Mouse (Mus musculus) limb, embryonic 11.5 days (tissue): ENCODE measurements around the gene Cry1. TPM values are rescaled to one million over a fixed set of nuclear protein-coding genes. Genes with fewer than 3 reads are reported as not detected.

Experiments used
- ATAC-seq: fragments of 200-750 bp; cut with Nextera tagmentation; 2 replicates; pipeline ENCODE4 v1.8.0; 2017; ENCODE audit warnings: low read depth; ENCODE audit not compliant: insufficient number of reproducible peaks, low FRiP score, low TSS enrichment
- DNase-seq: peaks from one replicate; pipeline ENCODE4 v3.0.0-alpha.2; 2015; ENCODE audit warnings: low spot score
- H3K27ac ChIP-seq: fragments of 300-500 bp; sonication (generic); replicated peaks from 2 replicates; pipeline ENCODE4 v1.5.1; 2014; ENCODE audit warnings: low read depth, mild to moderate bottlenecking, low read length
- H3K27me3 ChIP-seq: fragments of 300-500 bp; sonication (generic); 2 replicates; pipeline ENCODE4 v1.6.1; 2014; ENCODE audit warnings: mild to moderate bottlenecking, low read length, mixed read lengths; ENCODE audit not compliant: control insufficient read depth, insufficient read depth
- H3K36me3 ChIP-seq: fragments of 300-500 bp; sonication (generic); 2 replicates; pipeline ENCODE4 v1.6.1; 2014; ENCODE audit warnings: mild to moderate bottlenecking, low read length, moderate library complexity, mixed read lengths; ENCODE audit not compliant: control insufficient read depth, insufficient read depth
- H3K4me1 ChIP-seq: fragments of 300-500 bp; sonication (generic); 2 replicates; pipeline ENCODE4 v1.6.1; 2014; ENCODE audit warnings: low read length, mixed read lengths; ENCODE audit not compliant: control insufficient read depth, insufficient read depth
- H3K4me2 ChIP-seq: fragments of 300-500 bp; sonication (generic); 2 replicates; pipeline ENCODE4 v1.6.1; 2014; ENCODE audit warnings: low read depth, mild to moderate bottlenecking, moderate library complexity; ENCODE audit not compliant: severe bottlenecking
- H3K4me3 ChIP-seq: fragments of 300-500 bp; sonication (generic); 2 replicates; pipeline ENCODE4 v1.5.1; 2014; ENCODE audit warnings: low read depth, low read length
- H3K9ac ChIP-seq: fragments of 300-500 bp; sonication (generic); 2 replicates; pipeline ENCODE4 v1.6.1; 2014; ENCODE audit warnings: mild to moderate bottlenecking, low read length
- H3K9me3 ChIP-seq: fragments of 300-500 bp; sonication (generic); 2 replicates; pipeline ENCODE4 v1.6.1; 2016; ENCODE audit warnings: low read length; ENCODE audit not compliant: control insufficient read depth
- WGBS: fragments of 180-500 bp; shearing (Covaris S2); extraction: QIAGEN DNeasy Blood & Tissue Kit; methylation state at CpG from one replicate; pipeline ENCODE4 v1.1.7; 2014; 5-methylcytosine and 5-hydroxymethylcytosine counted together
- polyA plus RNA-seq: library from polyadenylated mRNA; unstranded; fragments of >200 nt; fragmentation: Nextera tagmentation; extraction: Ambion mirVana; gene quantifications from 2 replicates; pipeline ENCODE4 v1.2.1, GENCODE M21; 2014

Gene Cry1
- polyA plus RNA-seq, 1 experiment from 2014 or later, result 37.4 TPM

GRCm38 (mm10) chr10:85183619-85184018, 1.2 kb downstream of the Cry1 start:
- no peaks in the 10 kb centered on the region for H3K27me3 ChIP-seq
- H3K4me1 ChIP-seq, result no peaks in the 10 kb centered on the region; the same call in 1 of the 2 replicates
- H3K27ac ChIP-seq, result no peak overlapping the region
- ATAC-seq (no peak), DNase-seq (peak; percentile 43)
- no peak overlapping the region for H3K9ac ChIP-seq
- H3K4me3 ChIP-seq, result peak overlapping the region; percentile 83
- no peaks in the 10 kb centered on the region for H3K9me3 ChIP-seq
- peak overlapping the region; percentile 97 for H3K4me2 ChIP-seq
- no peaks in the 10 kb centered on the region for H3K36me3 ChIP-seq
- WGBS, result 4% methylated on average over 11 of the region's 11 CpGs

GRCm38 (mm10) chr10:85182766-85183165, 2.1 kb downstream of the Cry1 start:
- H3K4me2 ChIP-seq, result no peak overlapping the region
- no peaks in the 10 kb centered on the region for H3K36me3 ChIP-seq
- no peaks in the 10 kb centered on the region; the same call in 1 of the 2 replicates for H3K4me1 ChIP-seq
- DNase-seq (no peak), ATAC-seq (no peak)
- H3K27me3 ChIP-seq, result no peaks in the 10 kb centered on the region
- no peak overlapping the region for H3K27ac ChIP-seq
- no peak overlapping the region for H3K9ac ChIP-seq
- H3K4me3 ChIP-seq, result no peak overlapping the region
- 89% methylated on average over 10 of the region's 10 CpGs for WGBS
- no peaks in the 10 kb centered on the region for H3K9me3 ChIP-seq

- ATAC-seq, result no peak
- no peaks in the 10 kb centered on the region for H3K27me3 ChIP-seq
- no peak overlapping the region for H3K27ac ChIP-seq
- no peaks in the 10 kb centered on the region for H3K4me1 ChIP-seq
- no peaks in the 10 kb centered on the region for H3K36me3 ChIP-seq
- H3K9ac ChIP-seq, result no peak overlapping the region
- WGBS, result 90% methylated on average over 2 of the region's 2 CpGs
- H3K4me2 ChIP-seq, result no peak overlapping the region
- DNase-seq, result no peak
- no peaks in the 10 kb centered on the region for H3K9me3 ChIP-seq
- H3K4me3 ChIP-seq, result no peak overlapping the region
Observed at GRCm38 (mm10) chr10:85176640-85177039, 8.2 kb downstream of the Cry1 start.

- no peak for ATAC-seq
Observed at GRCm38 (mm10) chr10:85165306-85165705, 19.6 kb downstream of the Cry1 start.

DNA sequence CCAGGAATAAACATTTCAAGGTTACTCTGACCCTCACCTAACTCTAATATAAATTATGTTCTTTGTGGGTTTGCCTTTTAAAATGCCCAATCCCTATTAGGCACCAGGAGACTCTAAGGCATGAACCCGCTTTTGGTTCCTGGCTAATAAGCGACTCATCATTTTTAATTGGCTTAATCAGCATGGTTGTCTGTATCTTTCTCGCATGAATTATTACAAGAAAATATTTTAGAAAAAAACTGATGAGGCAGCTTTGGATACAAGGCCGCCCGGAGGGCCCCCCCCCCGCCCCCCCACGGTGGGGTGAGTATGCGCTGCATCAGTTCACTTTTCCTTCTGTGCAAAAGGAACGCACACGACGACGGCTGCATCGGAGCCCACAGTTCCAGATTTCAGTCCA, 20.1 kb downstream of the Cry1 start:
- H3K9ac ChIP-seq, result no peak overlapping the region

More at GRCm38 (mm10) chr10:85165306-85165705, 19.6 kb downstream of the Cry1 start:
- Histone ChIP-seq H3K4me2 (no peak overlapping the region), H3K27ac (no peak overlapping the region), H3K9ac (no peak overlapping the region), H3K9me3 (no peaks in the 10 kb centered on the region), H3K27me3 (no peaks in the 10 kb centered on the region), H3K36me3 (no peaks in the 10 kb centered on the region), H3K4me1 (no peaks in the 10 kb centered on the region), H3K4me3 (no peak overlapping the region)
- DNase-seq, result no peak
- 90% methylated on average over 5 of the region's 5 CpGs for WGBS

DNA sequence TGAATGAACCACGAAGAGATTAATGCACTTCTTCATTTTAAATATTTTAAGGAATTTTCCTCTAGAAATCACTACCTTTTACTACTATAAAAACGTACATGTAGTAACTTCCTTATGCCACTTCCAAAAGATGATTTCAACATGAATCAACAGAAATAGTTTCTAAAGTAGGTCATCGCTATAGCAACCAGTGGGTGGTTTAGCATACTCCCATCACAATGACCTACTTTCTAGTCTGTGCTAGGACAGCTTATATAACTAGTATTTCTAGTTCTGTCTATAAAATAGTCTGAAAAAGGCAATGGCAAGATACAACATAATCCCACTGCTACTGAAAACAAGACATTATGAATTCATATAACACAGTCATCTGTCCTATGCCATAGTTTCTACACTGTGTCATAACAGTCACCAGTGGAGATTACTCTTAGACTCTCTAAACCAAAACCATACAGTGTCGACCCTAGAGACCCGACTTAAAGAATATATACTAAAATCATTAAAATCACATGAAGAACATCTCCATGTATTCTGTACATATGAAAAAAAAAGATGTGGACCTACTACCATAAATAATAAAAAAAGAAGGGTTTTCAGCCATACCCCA, 23.0 kb downstream of the Cry1 start:
- 89% methylated on average over 5 of the region's 5 CpGs for WGBS
- Histone ChIP-seq H3K9ac (no peak overlapping the region), H3K4me2 (no peak overlapping the region), H3K36me3 (no peaks in the 10 kb centered on the region), H3K4me3 (no peak overlapping the region), H3K9me3 (no peaks in the 10 kb centered on the region), H3K4me1 (no peaks in the 10 kb centered on the region), H3K27ac (no peak overlapping the region), H3K27me3 (no peaks in the 10 kb centered on the region)
- DNase-seq (no peak), ATAC-seq (no peak)

More for the DNA sequence above, 20.1 kb downstream of the Cry1 start:
- Histone ChIP-seq H3K4me1 (no peaks in the 10 kb centered on the region), H3K4me3 (no peak overlapping the region), H3K9me3 (no peaks in the 10 kb centered on the region), H3K36me3 (no peaks in the 10 kb centered on the region), H3K27me3 (no peaks in the 10 kb centered on the region), H3K27ac (no peak overlapping the region), H3K4me2 (no peak overlapping the region)
- ATAC-seq, result no peak
- no peak for DNase-seq
- 94% methylated on average over 13 of the region's 13 CpGs for WGBS

GRCm38 (mm10) chr10:85159989-85160619, 24.8 kb downstream of the Cry1 start:
- 92% methylated on average over 1 of the region's 1 CpGs for WGBS
- Histone ChIP-seq H3K27me3 (no peaks in the 10 kb centered on the region), H3K36me3 (no peaks in the 10 kb centered on the region), H3K9ac (no peak overlapping the region), H3K4me2 (no peak overlapping the region), H3K4me3 (no peak overlapping the region), H3K4me1 (no peaks in the 10 kb centered on the region), H3K27ac (no peak overlapping the region), H3K9me3 (no peaks in the 10 kb centered on the region)
- no peak for ATAC-seq
- DNase-seq, result no peak

DNA sequence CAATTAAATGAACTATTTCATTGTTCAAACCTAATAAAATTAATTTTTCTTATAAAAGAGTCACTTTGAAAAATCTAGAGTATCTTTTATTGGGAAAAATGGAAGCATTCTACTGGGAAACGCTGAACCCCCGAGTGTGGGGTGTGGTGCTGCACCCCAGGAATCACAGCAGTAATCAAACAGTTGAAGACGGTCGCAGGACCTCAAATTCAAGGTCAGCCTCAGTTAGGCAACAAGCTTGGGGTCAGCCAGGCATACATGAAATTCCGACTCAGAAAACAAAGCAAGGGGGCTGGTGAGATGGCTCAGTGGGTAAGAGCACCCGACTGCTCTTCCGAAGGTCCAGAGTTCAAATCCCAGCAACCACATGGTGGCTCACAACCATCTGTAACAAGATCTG, 27.4 kb downstream of the Cry1 start:
- Histone ChIP-seq H3K27ac (no peak overlapping the region), H3K36me3 (no peaks in the 10 kb centered on the region), H3K27me3 (no peaks in the 10 kb centered on the region), H3K4me2 (no peak overlapping the region), H3K9me3 (no peaks in the 10 kb centered on the region), H3K9ac (no peak overlapping the region), H3K4me1 (no peaks in the 10 kb centered on the region), H3K4me3 (no peak overlapping the region)
- WGBS, result 95% methylated on average over 7 of the region's 7 CpGs
- no peak for ATAC-seq
- DNase-seq, result no peak
